Mouse (Mus musculus): ENCODE results near the gene Dnm3. TPM values are rescaled to one million over a fixed set of nuclear protein-coding genes. Genes with fewer than 3 reads are reported as not detected.

Gene Dnm3
- polyA plus RNA-seq, 1 experiment, result 1.7 TPM

GRCm38 (mm10) chr1:162083354-162083753 lies 394.5 kb downstream of the Dnm3 start:
- no peak for TF ChIP-seq CTCF (IDR thresholded peaks at IDR 0.05; ENCODE audit: low read depth, low read length)
- no peak for TF ChIP-seq POLR2A (IDR thresholded peaks at IDR 0.05; ENCODE audit: insufficient read depth, low read length)
- no peak for TF ChIP-seq EP300 (IDR thresholded peaks at IDR 0.05; ENCODE audit: insufficient read depth, low read depth, low read length)
- Histone ChIP-seq H3K36me3 (ENCODE audit: control insufficient read depth, insufficient read depth, low read length, poor library complexity, severe bottlenecking) (no peaks in the 10 kb centered on the region), H3K9me3 (replicated peaks; ENCODE audit: control insufficient read depth, insufficient read depth, low read length, poor library complexity, severe bottlenecking) (0 out of 2 replicates have a peak, but pooled peaks cover 4% of the 10 kb centered on the region), H3K4me3 (ENCODE audit: low read depth, low read length) (no peak overlapping the region), H3K9ac (ENCODE audit: low read depth, poor library complexity, severe bottlenecking) (no peak overlapping the region), H3K27me3 (ENCODE audit: control insufficient read depth, insufficient read depth, low read length, poor library complexity, severe bottlenecking) (no peaks in the 10 kb centered on the region), H3K27ac (ENCODE audit: insufficient read depth, low read length) (no peak overlapping the region), H3K4me1 (ENCODE audit: control insufficient read depth, insufficient read depth, low read length) (no peaks in the 10 kb centered on the region)

- Histone ChIP-seq H3K36me3 (ENCODE audit: control insufficient read depth, insufficient read depth, low read length, poor library complexity, severe bottlenecking) (no peaks in the 10 kb centered on the region), H3K27ac (ENCODE audit: insufficient read depth, low read length) (no peak overlapping the region), H3K9ac (ENCODE audit: low read depth, poor library complexity, severe bottlenecking) (no peak overlapping the region), H3K4me1 (ENCODE audit: control insufficient read depth, insufficient read depth, low read length) (no peaks in the 10 kb centered on the region), H3K9me3 (replicated peaks; ENCODE audit: control insufficient read depth, insufficient read depth, low read length, poor library complexity, severe bottlenecking) (0 out of 2 replicates have a peak, but pooled peaks cover 4% of the 10 kb centered on the region), H3K27me3 (ENCODE audit: control insufficient read depth, insufficient read depth, low read length, poor library complexity, severe bottlenecking) (no peaks in the 10 kb centered on the region), H3K4me3 (ENCODE audit: low read depth, low read length) (no peak overlapping the region)
- TF ChIP-seq POLR2A (IDR thresholded peaks at IDR 0.05; ENCODE audit: insufficient read depth, low read length), result no peak
- no peak for TF ChIP-seq CTCF (IDR thresholded peaks at IDR 0.05; ENCODE audit: low read depth, low read length)
- TF ChIP-seq EP300 (IDR thresholded peaks at IDR 0.05; ENCODE audit: insufficient read depth, low read depth, low read length), result no peak
These were observed 395.1 kb downstream of the Dnm3 start for GRCm38 (mm10) chr1:162082711-162083110.

DNA sequence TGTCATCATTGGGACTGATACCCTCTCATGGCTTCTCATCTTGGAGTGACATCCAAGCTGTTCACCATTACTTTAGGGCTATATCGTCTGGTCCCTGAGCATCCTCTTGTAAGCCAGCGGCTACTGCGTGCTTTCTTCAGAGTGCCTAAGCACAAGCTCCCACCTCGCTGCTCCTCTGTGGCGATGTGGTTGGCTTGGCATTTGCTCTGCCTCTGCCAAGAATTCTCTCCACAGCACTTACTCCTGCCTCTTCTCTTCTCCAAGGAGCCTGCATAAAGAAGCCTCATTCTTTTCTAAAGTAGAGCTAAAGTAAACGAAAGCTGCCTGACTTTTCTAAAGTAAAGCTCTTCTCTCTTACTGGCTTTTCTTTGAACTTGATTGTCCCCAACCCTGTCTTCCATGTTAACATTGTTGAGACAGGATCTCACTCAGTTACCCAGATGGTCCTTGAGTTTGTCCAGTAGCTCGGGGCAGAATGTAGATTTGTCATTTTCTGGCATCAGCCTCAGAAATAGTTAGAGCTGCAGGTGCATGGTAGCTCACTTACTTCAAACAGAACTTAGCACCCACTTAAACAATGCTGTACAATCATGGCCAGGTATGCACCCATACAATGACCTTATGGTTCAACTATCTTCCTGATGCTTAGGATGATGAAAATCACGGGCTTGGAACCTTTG lies 396.0 kb downstream of the Dnm3 start:
- Histone ChIP-seq H3K4me3 (ENCODE audit: low read depth, low read length) (no peak overlapping the region), H3K27ac (ENCODE audit: insufficient read depth, low read length) (no peak overlapping the region), H3K9ac (ENCODE audit: low read depth, poor library complexity, severe bottlenecking) (no peak overlapping the region), H3K4me1 (ENCODE audit: control insufficient read depth, insufficient read depth, low read length) (no peaks in the 10 kb centered on the region), H3K27me3 (ENCODE audit: control insufficient read depth, insufficient read depth, low read length, poor library complexity, severe bottlenecking) (no peaks in the 10 kb centered on the region), H3K9me3 (replicated peaks; ENCODE audit: control insufficient read depth, insufficient read depth, low read length, poor library complexity, severe bottlenecking) (0 out of 2 replicates have a peak, but pooled peaks cover 4% of the 10 kb centered on the region), H3K36me3 (ENCODE audit: control insufficient read depth, insufficient read depth, low read length, poor library complexity, severe bottlenecking) (no peaks in the 10 kb centered on the region)
- TF ChIP-seq CTCF (IDR thresholded peaks at IDR 0.05; ENCODE audit: low read depth, low read length), result no peak
- TF ChIP-seq POLR2A (IDR thresholded peaks at IDR 0.05; ENCODE audit: insufficient read depth, low read length), result no peak
- TF ChIP-seq EP300 (IDR thresholded peaks at IDR 0.05; ENCODE audit: insufficient read depth, low read depth, low read length), result no peak

- no peak overlapping the region for H3K27ac ChIP-seq (ENCODE audit: insufficient read depth, low read length)
These were observed 397.8 kb downstream of the Dnm3 start for GRCm38 (mm10) chr1:162079989-162080388.

GRCm38 (mm10) chr1:162077454-162077853 lies 400.4 kb downstream of the Dnm3 start:
- TF ChIP-seq POLR2A (IDR thresholded peaks at IDR 0.05; ENCODE audit: insufficient read depth, low read length) (no peak), CTCF (IDR thresholded peaks at IDR 0.05; ENCODE audit: low read depth, low read length) (no peak), EP300 (IDR thresholded peaks at IDR 0.05; ENCODE audit: insufficient read depth, low read depth, low read length) (no peak)
- no peak overlapping the region for H3K9ac ChIP-seq (ENCODE audit: low read depth, poor library complexity, severe bottlenecking)
- no peak overlapping the region for H3K27ac ChIP-seq (ENCODE audit: insufficient read depth, low read length)
- no peak overlapping the region for H3K4me3 ChIP-seq (ENCODE audit: low read depth, low read length)
- no peaks in the 10 kb centered on the region for H3K9me3 ChIP-seq (replicated peaks; ENCODE audit: control insufficient read depth, insufficient read depth, low read length, poor library complexity, severe bottlenecking)
- H3K4me1 ChIP-seq (ENCODE audit: control insufficient read depth, insufficient read depth, low read length), result no peaks in the 10 kb centered on the region
- H3K36me3 ChIP-seq (ENCODE audit: control insufficient read depth, insufficient read depth, low read length, poor library complexity, severe bottlenecking), result no peaks in the 10 kb centered on the region
- no peaks in the 10 kb centered on the region for H3K27me3 ChIP-seq (ENCODE audit: control insufficient read depth, insufficient read depth, low read length, poor library complexity, severe bottlenecking)

More at GRCm38 (mm10) chr1:162079989-162080388, 397.8 kb downstream of the Dnm3 start:
- Histone ChIP-seq H3K27me3 (ENCODE audit: control insufficient read depth, insufficient read depth, low read length, poor library complexity, severe bottlenecking) (no peaks in the 10 kb centered on the region), H3K36me3 (ENCODE audit: control insufficient read depth, insufficient read depth, low read length, poor library complexity, severe bottlenecking) (no peaks in the 10 kb centered on the region), H3K9ac (ENCODE audit: low read depth, poor library complexity, severe bottlenecking) (no peak overlapping the region), H3K4me1 (ENCODE audit: control insufficient read depth, insufficient read depth, low read length) (no peaks in the 10 kb centered on the region), H3K4me3 (ENCODE audit: low read depth, low read length) (no peak overlapping the region), H3K9me3 (replicated peaks; ENCODE audit: control insufficient read depth, insufficient read depth, low read length, poor library complexity, severe bottlenecking) (0 out of 2 replicates have a peak, but pooled peaks cover 4% of the 10 kb centered on the region)
- no peak for TF ChIP-seq CTCF (IDR thresholded peaks at IDR 0.05; ENCODE audit: low read depth, low read length)
- no peak for TF ChIP-seq POLR2A (IDR thresholded peaks at IDR 0.05; ENCODE audit: insufficient read depth, low read length)
- TF ChIP-seq EP300 (IDR thresholded peaks at IDR 0.05; ENCODE audit: insufficient read depth, low read depth, low read length), result no peak

- no peaks in the 10 kb centered on the region for H3K36me3 ChIP-seq (ENCODE audit: control insufficient read depth, insufficient read depth, low read length, poor library complexity, severe bottlenecking)
- H3K27me3 ChIP-seq (ENCODE audit: control insufficient read depth, insufficient read depth, low read length, poor library complexity, severe bottlenecking), result no peaks in the 10 kb centered on the region
- no peak overlapping the region for H3K27ac ChIP-seq (ENCODE audit: insufficient read depth, low read length)
- H3K4me3 ChIP-seq (ENCODE audit: low read depth, low read length), result no peak overlapping the region
- no peaks in the 10 kb centered on the region for H3K9me3 ChIP-seq (replicated peaks; ENCODE audit: control insufficient read depth, insufficient read depth, low read length, poor library complexity, severe bottlenecking)
- no peak overlapping the region for H3K9ac ChIP-seq (ENCODE audit: low read depth, poor library complexity, severe bottlenecking)
- no peaks in the 10 kb centered on the region for H3K4me1 ChIP-seq (ENCODE audit: control insufficient read depth, insufficient read depth, low read length)
- TF ChIP-seq EP300 (IDR thresholded peaks at IDR 0.05; ENCODE audit: insufficient read depth, low read depth, low read length) (no peak), POLR2A (IDR thresholded peaks at IDR 0.05; ENCODE audit: insufficient read depth, low read length) (no peak), CTCF (IDR thresholded peaks at IDR 0.05; ENCODE audit: low read depth, low read length) (no peak)
These were observed 401.2 kb downstream of the Dnm3 start for GRCm38 (mm10) chr1:162076581-162077001.
